Mouse (Mus musculus): ENCODE measurements around the gene Mkrn3. TPM values are rescaled to one million over a fixed set of nuclear protein-coding genes. Genes with fewer than 3 reads are reported as not detected.

Mkrn3 gene
- polyA plus RNA-seq, 1 experiment from 2014 or later = 0.48 TPM

GRCm38 (mm10) chr7:62423210-62423609 is 3.3 kb upstream of the Mkrn3 start:
- no peak overlapping the region for H3K9ac ChIP-seq
- H3K9me3 ChIP-seq (replicated peaks) = no peaks in the 10 kb centered on the region
- 25% methylated on average over 4 of the region's 4 CpGs for WGBS (ENCODE audit: insufficient replicate concordance)
- 0 out of 2 replicates have a peak, but pooled peaks cover 2% of the 10 kb centered on the region for H3K4me1 ChIP-seq (replicated peaks)
- H3K4me2 ChIP-seq = no peak overlapping the region
- no peak for ATAC-seq (ENCODE audit: insufficient read depth)
- no peaks in the 10 kb centered on the region for H3K36me3 ChIP-seq (replicated peaks)
- no peak overlapping the region for H3K27ac ChIP-seq (replicated peaks)
- no peaks in the 10 kb centered on the region for H3K27me3 ChIP-seq
- H3K4me3 ChIP-seq (replicated peaks) = no peak overlapping the region

DNA sequence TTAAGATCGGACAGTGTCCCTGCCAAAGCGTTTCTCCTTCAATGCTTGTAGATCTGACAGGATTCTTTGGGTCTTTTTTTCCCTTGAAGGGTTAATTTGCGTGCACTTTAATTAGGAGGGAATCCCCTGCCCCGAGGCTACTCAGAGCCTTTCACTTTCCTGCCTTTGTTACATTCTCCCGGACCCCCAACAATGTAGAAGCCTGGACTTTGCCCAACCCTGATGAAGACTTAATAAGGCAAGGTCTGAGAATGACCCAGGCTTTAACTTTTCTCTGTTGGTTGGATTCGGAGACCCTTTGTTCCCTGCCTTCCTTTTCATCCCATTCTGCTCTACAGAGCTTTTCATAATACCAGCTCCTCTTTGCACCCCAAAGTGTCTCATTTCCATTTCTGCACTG is 627 bp upstream of the Mkrn3 start:
- WGBS (ENCODE audit: insufficient replicate concordance) = 61% methylated on average over 6 of the region's 6 CpGs
- Histone ChIP-seq H3K4me2 (no peak overlapping the region), H3K9me3 (replicated peaks) (no peaks in the 10 kb centered on the region), H3K9ac (no peak overlapping the region), H3K27ac (replicated peaks) (no peak overlapping the region), H3K27me3 (no peaks in the 10 kb centered on the region), H3K4me3 (replicated peaks) (no peak overlapping the region), H3K36me3 (replicated peaks) (no peaks in the 10 kb centered on the region), H3K4me1 (replicated peaks) (0 out of 2 replicates have a peak, but pooled peaks cover 2% of the 10 kb centered on the region)
- ATAC-seq (ENCODE audit: insufficient read depth) = no peak

GRCm38 (mm10) chr7:62419105-62419492 is 840 bp downstream of the Mkrn3 start:
- WGBS (ENCODE audit: insufficient replicate concordance) = 63% methylated on average over 17 of the region's 17 CpGs
- H3K4me2 ChIP-seq = peak overlapping the region; percentile 69
- H3K9me3 ChIP-seq (replicated peaks) = no peaks in the 10 kb centered on the region
- H3K36me3 ChIP-seq (replicated peaks) = no peaks in the 10 kb centered on the region
- no peak for ATAC-seq (ENCODE audit: insufficient read depth)
- H3K27me3 ChIP-seq = no peaks in the 10 kb centered on the region
- no peak overlapping the region for H3K27ac ChIP-seq (replicated peaks)
- peak overlapping the region; percentile 58 for H3K4me3 ChIP-seq (replicated peaks)
- H3K9ac ChIP-seq = no peak overlapping the region
- H3K4me1 ChIP-seq (replicated peaks) = 0 out of 2 replicates have a peak, but pooled peaks cover 2% of the 10 kb centered on the region

- Histone ChIP-seq H3K4me3 (replicated peaks) (no peak overlapping the region), H3K9ac (no peak overlapping the region), H3K27me3 (no peaks in the 10 kb centered on the region), H3K9me3 (replicated peaks) (no peaks in the 10 kb centered on the region), H3K4me1 (replicated peaks) (0 out of 2 replicates have a peak, but pooled peaks cover 2% of the 10 kb centered on the region), H3K4me2 (no peak overlapping the region), H3K27ac (replicated peaks) (no peak overlapping the region), H3K36me3 (replicated peaks) (no peaks in the 10 kb centered on the region)
- ATAC-seq (ENCODE audit: insufficient read depth) = no peak
- WGBS (ENCODE audit: insufficient replicate concordance) = 68% methylated on average over 9 of the region's 9 CpGs
Measured at GRCm38 (mm10) chr7:62418346-62418745, 1.6 kb downstream of the Mkrn3 start.

DNA sequence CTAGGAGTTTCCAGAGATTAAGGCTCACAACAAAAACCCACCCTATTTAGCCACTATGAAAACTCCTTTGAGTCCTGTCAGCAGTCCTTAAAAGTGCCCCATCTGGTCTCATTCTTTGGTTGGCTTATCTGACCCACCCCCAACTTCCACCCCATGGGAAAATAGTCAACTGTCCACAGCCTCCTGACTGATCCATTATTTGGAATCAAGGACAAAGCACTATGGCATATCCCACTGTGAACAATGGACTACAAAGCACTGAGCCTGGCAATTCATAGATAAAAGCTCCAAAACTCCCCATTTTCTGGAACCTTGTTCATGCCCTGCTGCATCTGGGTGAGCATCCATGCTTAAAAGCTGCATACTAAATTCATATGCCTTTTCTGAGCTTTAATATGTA is 3.8 kb downstream of the Mkrn3 start:
- no peak overlapping the region for H3K4me2 ChIP-seq
- no peaks in the 10 kb centered on the region for H3K36me3 ChIP-seq (replicated peaks)
- H3K9me3 ChIP-seq (replicated peaks) = no peaks in the 10 kb centered on the region
- no peaks in the 10 kb centered on the region for H3K27me3 ChIP-seq
- no peak overlapping the region for H3K27ac ChIP-seq (replicated peaks)
- no peak overlapping the region for H3K9ac ChIP-seq
- ATAC-seq (ENCODE audit: insufficient read depth) = no peak
- no peak overlapping the region for H3K4me3 ChIP-seq (replicated peaks)
- 0 out of 2 replicates have a peak, but pooled peaks cover 2% of the 10 kb centered on the region for H3K4me1 ChIP-seq (replicated peaks)

- Histone ChIP-seq H3K4me1 (replicated peaks) (0 out of 2 replicates have a peak, but pooled peaks cover 2% of the 10 kb centered on the region), H3K9ac (no peak overlapping the region), H3K4me2 (no peak overlapping the region), H3K4me3 (replicated peaks) (no peak overlapping the region), H3K36me3 (replicated peaks) (no peaks in the 10 kb centered on the region), H3K27ac (replicated peaks) (no peak overlapping the region), H3K9me3 (replicated peaks) (no peaks in the 10 kb centered on the region), H3K27me3 (no peaks in the 10 kb centered on the region)
- WGBS (ENCODE audit: insufficient replicate concordance) = 49% methylated on average over 1 of the region's 1 CpGs
- no peak for ATAC-seq (ENCODE audit: insufficient read depth)
Measured at GRCm38 (mm10) chr7:62415222-62415621, 4.7 kb downstream of the Mkrn3 start.

- no peak overlapping the region for H3K27ac ChIP-seq (replicated peaks)
- no peak for ATAC-seq (ENCODE audit: insufficient read depth)
- H3K4me2 ChIP-seq = no peak overlapping the region
- H3K9me3 ChIP-seq (replicated peaks) = no peaks in the 10 kb centered on the region
- no peak overlapping the region for H3K9ac ChIP-seq
- no peaks in the 10 kb centered on the region for H3K36me3 ChIP-seq (replicated peaks)
- whole genome bisulfite sequencing (ENCODE audit: insufficient replicate concordance) = 50% methylated on average over 3 of the region's 3 CpGs
- no peak overlapping the region for H3K4me3 ChIP-seq (replicated peaks)
- no peaks in the 10 kb centered on the region for H3K27me3 ChIP-seq
- no peaks in the 10 kb centered on the region for H3K4me1 ChIP-seq (replicated peaks)
Measured at GRCm38 (mm10) chr7:62407803-62408202, 12.1 kb downstream of the Mkrn3 start.

DNA sequence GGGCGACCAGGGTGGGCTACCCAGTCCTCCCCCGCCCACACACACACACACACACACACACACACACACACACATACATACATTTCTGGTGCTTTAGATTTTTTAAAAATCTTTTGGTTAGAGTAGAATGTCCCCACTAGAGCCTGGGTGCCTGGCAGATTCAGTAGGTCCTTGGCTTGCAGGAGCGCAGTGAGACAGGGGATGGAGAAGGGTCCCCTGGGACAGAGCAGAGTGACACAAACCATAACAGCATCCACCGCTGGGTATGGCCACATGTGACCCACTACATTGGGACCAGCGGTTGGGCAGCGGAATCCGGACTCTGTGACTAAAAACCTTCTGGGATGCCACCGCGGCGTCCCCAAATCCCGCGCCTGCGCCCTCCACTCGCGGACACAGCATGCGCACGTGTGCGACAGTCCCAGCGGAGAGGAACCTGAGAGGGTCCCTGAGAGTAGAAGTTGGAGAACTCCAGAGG is 13.3 kb downstream of the Mkrn3 start:
- H3K27me3 ChIP-seq = no peaks in the 10 kb centered on the region
- H3K27ac ChIP-seq (replicated peaks) = no peak overlapping the region
- no peak overlapping the region for H3K4me3 ChIP-seq (replicated peaks)
- no peak overlapping the region for H3K4me2 ChIP-seq
- H3K4me1 ChIP-seq (replicated peaks) = no peaks in the 10 kb centered on the region
- no peaks in the 10 kb centered on the region for H3K36me3 ChIP-seq (replicated peaks)
- H3K9me3 ChIP-seq (replicated peaks) = no peaks in the 10 kb centered on the region
- ATAC-seq (ENCODE audit: insufficient read depth) = no peak
- H3K9ac ChIP-seq = no peak overlapping the region
- 45% methylated on average over 19 of the region's 19 CpGs for WGBS (ENCODE audit: insufficient replicate concordance)

DNA sequence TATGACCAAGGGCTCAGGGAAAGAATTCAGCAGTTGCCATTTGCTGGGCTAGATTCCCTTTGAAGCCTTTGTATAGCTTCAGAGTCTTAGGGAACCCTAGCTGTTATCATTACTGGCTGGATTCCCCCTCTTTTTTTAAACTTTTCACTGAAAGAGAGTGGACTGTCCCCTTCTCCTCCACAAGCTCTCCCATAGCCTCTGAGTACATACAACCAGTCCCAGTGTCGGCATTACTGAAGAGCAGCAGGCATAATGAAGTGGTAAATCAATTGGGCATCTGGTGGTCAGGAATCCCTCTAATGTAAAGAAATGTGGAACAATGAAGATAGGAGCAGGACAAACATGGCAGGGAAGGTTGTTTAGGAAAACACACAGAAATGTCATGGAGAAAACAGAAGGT is 27.7 kb downstream of the Mkrn3 start:
- Histone ChIP-seq H3K4me2 (no peak overlapping the region), H3K36me3 (replicated peaks) (no peaks in the 10 kb centered on the region), H3K4me3 (replicated peaks) (no peak overlapping the region), H3K4me1 (replicated peaks) (no peaks in the 10 kb centered on the region), H3K9me3 (replicated peaks) (no peaks in the 10 kb centered on the region), H3K27ac (replicated peaks) (no peak overlapping the region), H3K9ac (no peak overlapping the region), H3K27me3 (no peaks in the 10 kb centered on the region)
- ATAC-seq (ENCODE audit: insufficient read depth) = no peak
- WGBS (ENCODE audit: insufficient replicate concordance) = 35% methylated on average over 1 of the region's 1 CpGs

- Histone ChIP-seq H3K27ac (replicated peaks) (no peak overlapping the region), H3K27me3 (no peaks in the 10 kb centered on the region), H3K4me2 (no peak overlapping the region), H3K9ac (no peak overlapping the region), H3K36me3 (replicated peaks) (no peaks in the 10 kb centered on the region), H3K9me3 (replicated peaks) (no peaks in the 10 kb centered on the region), H3K4me3 (replicated peaks) (no peak overlapping the region), H3K4me1 (replicated peaks) (no peaks in the 10 kb centered on the region)
- 37% methylated on average over 4 of the region's 4 CpGs for WGBS (ENCODE audit: insufficient replicate concordance)
- ATAC-seq (ENCODE audit: insufficient read depth) = no peak
Measured at GRCm38 (mm10) chr7:62388291-62388690, 31.6 kb downstream of the Mkrn3 start.

DNA sequence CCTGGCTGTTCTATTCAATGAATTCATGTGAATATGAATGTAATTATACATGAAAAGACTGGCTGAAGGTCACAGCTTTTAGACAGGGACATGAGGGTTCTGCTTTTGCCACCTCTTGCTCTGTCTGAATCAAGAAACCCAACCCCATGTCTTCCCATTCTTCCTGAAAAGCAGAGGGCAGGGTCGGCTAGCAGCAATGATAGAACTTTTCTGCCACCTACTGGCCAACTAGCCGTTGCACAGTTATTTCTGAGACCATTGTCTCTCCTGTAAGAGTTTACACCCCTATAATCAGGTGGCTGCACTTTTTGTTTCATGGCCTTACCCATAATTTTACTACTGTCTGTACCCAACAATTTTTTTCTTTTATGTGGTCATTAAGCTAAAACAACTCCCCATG is 37.5 kb downstream of the Mkrn3 start:
- Histone ChIP-seq H3K4me1 (replicated peaks) (no peaks in the 10 kb centered on the region), H3K4me2 (no peak overlapping the region), H3K27me3 (0 out of 2 replicates have a peak, but pooled peaks cover under 1% of the 10 kb centered on the region), H3K27ac (replicated peaks) (no peak overlapping the region), H3K4me3 (replicated peaks) (no peak overlapping the region), H3K9me3 (replicated peaks) (no peaks in the 10 kb centered on the region), H3K9ac (no peak overlapping the region), H3K36me3 (replicated peaks) (no peaks in the 10 kb centered on the region)
- 3% methylated on average over 2 of the region's 2 CpGs for WGBS (ENCODE audit: insufficient replicate concordance)
- no peak for ATAC-seq (ENCODE audit: insufficient read depth)

- no peak overlapping the region for H3K9ac ChIP-seq
- ATAC-seq (ENCODE audit: insufficient read depth) = no peak
- H3K36me3 ChIP-seq (replicated peaks) = no peaks in the 10 kb centered on the region
- H3K4me3 ChIP-seq (replicated peaks) = no peak overlapping the region
- 68% methylated on average over 9 of the region's 9 CpGs for WGBS (ENCODE audit: insufficient replicate concordance)
- no peaks in the 10 kb centered on the region for H3K9me3 ChIP-seq (replicated peaks)
- 0 out of 2 replicates have a peak, but pooled peaks cover 7% of the 10 kb centered on the region for H3K27me3 ChIP-seq
- H3K27ac ChIP-seq (replicated peaks) = no peak overlapping the region
- no peak overlapping the region for H3K4me2 ChIP-seq
- H3K4me1 ChIP-seq (replicated peaks) = no peaks in the 10 kb centered on the region
Measured at GRCm38 (mm10) chr7:62378529-62378928, 41.4 kb downstream of the Mkrn3 start.
